Mouse (Mus musculus) T-cell, adult 66 days (primary cell): ENCODE measurements around the gene Sgpl1. TPM values are rescaled to one million over a fixed set of nuclear protein-coding genes. Genes with fewer than 3 reads are reported as not detected.

Experiments used
- total RNA-seq, 2 experiments: library from RNA; stranded (reverse); gene quantifications; 3 replicates in 1 of 2; 4 replicates in 1 of 2; pipeline ENCODE4 v1.2.4; 2023

The Sgpl1 gene
- 10 to 100 TPM; 52.4 to 53.5 TPM for total RNA-seq

DNA sequence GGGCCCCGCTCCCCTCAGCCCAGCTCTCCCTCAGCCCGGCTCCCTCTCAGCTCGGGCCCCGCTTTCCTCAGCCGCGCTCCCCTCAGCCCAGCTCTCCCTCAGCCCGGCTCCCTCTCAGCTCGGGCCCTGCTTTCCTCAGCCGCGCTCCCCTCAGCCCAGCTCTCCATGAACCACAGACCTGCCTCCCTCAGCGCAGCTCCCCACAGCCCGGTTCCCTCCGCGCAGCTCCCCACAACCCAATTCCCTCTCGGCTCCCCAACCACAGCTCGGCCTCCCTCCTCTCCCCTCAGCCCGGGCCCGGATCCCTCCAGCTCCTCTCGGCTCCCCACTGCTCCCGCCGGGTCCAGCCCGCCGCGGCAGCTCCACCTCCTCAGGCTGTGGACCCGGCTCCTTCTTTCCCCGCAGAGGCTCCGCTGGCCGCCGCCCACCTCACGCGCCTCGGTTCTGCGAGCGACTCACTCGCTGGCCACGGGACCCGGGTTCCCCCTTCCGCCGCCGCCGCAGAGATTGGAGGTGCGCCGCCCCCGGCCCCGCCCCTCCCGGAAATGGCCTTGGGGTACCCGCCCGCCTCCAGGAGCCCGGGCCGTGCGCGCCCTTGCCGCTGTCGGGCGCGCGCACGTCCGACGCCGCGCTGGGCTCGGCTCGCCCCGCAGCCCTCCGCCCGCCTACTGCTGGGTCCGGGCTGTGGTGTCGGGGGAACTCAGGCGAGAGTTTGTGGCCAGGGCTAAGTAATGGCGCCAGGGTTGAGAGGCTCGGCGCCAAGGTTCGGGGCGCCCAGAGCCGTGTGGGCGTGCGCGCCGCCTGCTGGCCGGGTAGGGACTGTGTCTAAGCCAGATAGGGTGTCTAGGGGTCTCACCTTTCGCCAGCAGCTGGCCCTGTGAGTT lies at the start of gene Sgpl1:
TSS of gene Sgpl1 (minus strand) at position 547 of the 884 bp plus-strand sequence.

DNA sequence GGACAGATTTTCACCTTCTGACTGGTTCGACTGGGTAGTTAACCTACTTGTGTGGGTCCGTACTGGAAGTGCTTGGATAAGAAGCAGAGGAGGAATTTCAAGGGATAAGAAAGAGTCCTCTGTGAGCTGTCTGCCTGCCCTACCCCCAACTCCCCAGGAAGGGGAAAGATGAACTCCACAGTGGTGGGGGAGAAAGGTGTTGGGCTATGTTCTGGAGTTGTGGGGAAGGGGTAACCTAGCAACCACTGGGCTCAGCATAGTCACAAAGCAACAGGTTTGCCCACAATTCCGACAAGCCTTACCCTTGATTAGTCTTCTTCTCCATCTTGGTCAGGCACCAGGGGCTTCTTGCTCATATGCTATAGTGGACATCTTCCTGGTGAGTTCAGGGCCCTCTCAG lies 24.2 kb upstream of the Sgpl1 start, which contains the start of gene Tbata:
TSS of gene Tbata (plus strand) at position 301 of the 400 bp plus-strand sequence.

DNA sequence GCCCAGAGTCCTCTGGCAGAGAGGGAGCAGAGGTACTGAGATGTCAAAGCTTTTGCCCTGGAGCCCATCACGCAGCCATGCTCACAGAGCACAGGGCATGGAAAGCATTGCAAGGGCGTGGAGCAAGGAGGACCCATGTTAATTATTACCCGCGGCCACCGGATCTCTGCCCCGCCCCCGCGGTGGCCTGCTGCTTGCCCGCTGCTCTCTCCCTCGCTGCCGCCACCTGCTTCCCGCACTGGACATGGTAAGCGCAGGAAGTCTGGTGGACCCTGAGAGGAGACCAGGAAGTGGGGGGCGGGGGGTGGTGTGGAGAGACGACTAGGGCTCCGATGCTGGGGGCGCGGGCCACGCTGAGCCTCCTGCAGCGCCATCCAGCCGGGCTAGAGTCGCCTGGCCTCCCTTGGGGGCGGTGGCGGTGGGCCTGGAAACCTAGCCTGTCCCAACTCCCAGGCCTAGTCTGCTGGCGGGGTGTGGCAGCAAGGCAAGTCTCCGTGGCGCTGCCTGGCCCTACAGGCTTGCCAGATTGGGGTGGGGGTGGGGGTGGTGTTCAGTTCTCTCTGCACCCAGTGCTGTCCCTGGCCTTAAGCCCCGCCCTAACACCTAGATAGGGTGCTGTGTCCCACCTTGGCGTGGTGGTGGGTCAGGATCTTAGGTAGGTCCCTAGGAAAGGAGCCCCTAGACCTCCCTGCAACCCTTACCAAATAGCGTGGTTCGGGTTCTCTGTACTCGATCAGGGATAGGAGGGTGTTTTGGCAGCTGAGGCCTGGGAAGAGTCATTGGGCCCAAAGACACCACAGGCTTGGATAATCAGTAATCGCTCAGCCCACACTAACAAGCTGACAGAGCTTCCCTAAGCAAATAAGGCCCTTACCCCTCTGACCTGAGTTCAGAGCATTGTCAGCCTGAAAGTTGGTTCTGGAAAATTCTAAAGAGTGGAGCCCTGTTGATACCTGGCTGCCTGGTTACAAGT lies 58.0 kb downstream of the Sgpl1 start, which contains the start of gene Pcbd1:
TSS of gene Pcbd1 (plus strand) at position 162 of the 973 bp plus-strand sequence.

Other genes with a start within 250 kb of the Sgpl1 start
- not detected for gene Pcbd1, start 58.4 kb downstream of the Sgpl1 start, total RNA-seq
- gene Tbata, start 24.3 kb upstream of the Sgpl1 start, total RNA-seq, result not detected
- gene Adamts14, start 125.7 kb upstream of the Sgpl1 start, total RNA-seq, result 1 to 10 TPM; 2.5 to 2.8 TPM
- 10 to 100 TPM; 41.6 to 48.4 TPM for gene Prf1, start 150.1 kb upstream of the Sgpl1 start, total RNA-seq
- under 1 TPM; 0.20 to 0.53 TPM for gene Pald1, start 235.8 kb upstream of the Sgpl1 start, total RNA-seq